Mouse (Mus musculus): ENCODE results near the gene Arntl2.

Arntl2 gene

GRCm38 (mm10) chr6:146781566-146781965 is 14.3 kb upstream of the Arntl2 start:
- no peak for DNase-seq (ENCODE audit: low spot score)

DNA sequence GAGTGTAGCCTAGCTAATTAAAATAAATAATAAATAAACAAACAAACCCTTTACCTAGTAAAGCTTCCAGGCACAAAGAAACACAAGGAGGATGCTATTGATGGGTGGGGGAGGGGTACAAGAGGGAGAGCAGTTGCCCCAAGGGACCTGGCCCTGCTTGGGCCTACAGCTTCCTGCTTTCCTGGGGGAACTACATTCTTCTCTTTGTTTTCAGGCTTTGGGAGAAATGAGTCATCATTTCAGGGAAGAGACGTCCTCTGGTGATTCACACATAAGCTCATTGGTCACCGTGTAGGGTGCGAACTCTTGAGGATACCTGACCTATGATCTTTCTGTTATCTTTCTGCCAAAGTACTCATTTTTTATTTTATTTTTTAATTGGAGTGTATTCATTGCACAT is 2.3 kb upstream of the Arntl2 start:
- DNase-seq (ENCODE audit: low spot score), result no peak

GRCm38 (mm10) chr6:146795166-146795923 is 510 bp upstream of the Arntl2 start:
- no peak for DNase-seq (ENCODE audit: low spot score)

DNA sequence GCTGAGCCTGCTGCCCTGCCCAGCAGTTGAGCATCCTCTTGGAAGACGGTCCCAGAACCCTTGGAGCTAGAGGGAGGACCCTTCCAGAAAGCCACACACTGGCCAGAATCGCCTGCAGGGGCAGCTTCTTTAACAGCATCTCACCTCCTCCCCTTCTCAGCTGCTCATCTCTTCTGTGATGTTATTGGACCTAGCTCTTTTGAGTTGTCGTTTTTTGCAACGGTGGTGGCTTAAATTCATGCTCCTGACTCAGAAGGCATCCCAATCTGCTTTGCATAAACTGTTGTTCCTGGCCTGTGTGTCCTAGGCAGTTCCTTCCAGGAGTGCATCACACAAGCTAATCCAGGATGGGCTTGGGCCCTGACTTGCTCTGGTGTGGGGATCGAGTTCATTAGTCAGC is 1.6 kb downstream of the Arntl2 start:
- DNase-seq (ENCODE audit: low spot score), result no peak

DNA sequence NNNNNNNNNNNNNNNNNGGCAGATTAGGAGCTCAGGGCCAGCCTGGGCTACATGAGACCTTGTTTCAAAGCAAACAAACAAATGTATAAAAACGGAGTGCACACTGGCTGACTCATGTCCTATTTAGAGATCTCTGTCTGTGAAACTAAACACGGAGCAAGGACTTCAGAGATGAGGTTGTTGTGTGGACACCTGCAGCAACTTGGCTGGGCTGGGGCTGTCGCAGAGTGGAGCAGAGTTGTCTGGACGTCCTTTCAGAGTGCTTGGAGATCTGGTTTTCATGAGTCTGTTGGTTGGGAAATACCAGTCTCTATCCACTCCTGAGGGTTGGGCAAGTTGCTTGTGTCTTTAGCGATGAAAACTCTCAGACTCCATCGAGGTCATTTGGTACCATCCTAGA is 14.1 kb downstream of the Arntl2 start:
- DNase-seq (ENCODE audit: low spot score), result no peak

- no peak for DNase-seq (ENCODE audit: low spot score)
Measured at GRCm38 (mm10) chr6:146813007-146813406, 17.2 kb downstream of the Arntl2 start.

GRCm38 (mm10) chr6:146820177-146820965 is 24.5 kb downstream of the Arntl2 start:
- DNase-seq (ENCODE audit: low spot score), result no peak

GRCm38 (mm10) chr6:146821958-146822357 is 26.1 kb downstream of the Arntl2 start:
- DNase-seq (ENCODE audit: low spot score), result no peak

GRCm38 (mm10) chr6:146824727-146825486 is 29.1 kb downstream of the Arntl2 start:
- DNase-seq (ENCODE audit: low spot score), result peak; percentile 58

GRCm38 (mm10) chr6:146825487-146825773 is 29.6 kb downstream of the Arntl2 start:
- DNase-seq (ENCODE audit: low spot score), result no peak

DNA sequence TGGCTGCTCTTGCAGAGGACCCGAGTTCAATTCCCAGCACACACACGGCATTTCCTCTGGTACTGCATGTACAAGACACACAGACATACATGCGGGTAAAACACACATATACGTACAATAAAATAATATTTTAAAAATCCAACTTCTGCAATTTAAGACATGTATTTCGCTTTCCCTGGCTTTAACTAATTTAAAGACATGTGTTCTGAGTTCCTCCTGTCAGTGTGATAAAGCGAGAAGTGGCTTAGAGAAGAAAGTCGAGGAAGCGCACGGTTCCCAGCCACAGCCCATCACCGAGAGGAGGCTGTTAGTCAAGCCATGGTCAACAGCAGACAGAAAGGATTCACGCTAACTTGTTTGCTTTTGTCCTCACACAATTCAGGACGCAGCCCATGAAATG is 35.5 kb downstream of the Arntl2 start:
- no peak for DNase-seq (ENCODE audit: low spot score)

DNA sequence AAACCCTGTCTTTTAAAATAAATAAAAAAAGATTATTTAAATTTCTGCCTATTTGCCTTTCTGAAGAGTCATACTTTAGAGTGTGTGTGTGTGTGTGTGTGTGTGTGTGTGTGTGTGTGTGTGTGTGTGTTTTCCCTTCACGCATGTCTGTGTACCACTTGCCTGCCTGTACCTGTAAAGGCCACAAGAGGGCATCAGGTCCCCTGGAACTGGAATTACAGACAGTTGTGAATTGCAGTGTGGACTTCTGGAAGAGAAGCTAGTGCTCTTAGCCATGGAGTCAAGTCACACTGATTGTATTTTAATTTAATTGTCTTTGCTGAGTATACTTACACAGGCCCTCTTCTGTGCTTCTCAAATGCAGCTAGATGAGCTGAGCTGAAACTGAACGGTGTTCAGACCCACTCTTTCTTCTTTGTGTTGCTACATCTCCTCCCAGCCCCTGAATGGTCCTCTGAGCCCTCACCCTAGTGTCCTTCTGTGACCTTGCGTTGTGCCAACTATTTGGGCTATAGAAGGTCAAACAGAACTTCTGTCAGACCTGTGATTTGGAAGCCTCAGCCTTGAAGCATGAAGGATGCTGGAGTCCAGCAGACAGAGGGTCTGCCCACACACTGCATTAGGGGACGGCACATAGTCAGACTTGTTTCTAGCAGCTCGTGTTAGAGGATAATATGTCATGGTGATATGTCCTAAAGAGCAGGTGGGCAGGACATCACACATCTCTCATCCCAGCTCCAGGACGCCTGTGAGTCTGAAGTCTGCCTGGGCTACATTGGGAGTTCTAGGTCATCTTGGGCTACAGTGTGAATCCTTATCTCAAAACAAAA is 37.8 kb downstream of the Arntl2 start:
- DNase-seq (ENCODE audit: low spot score), result peak; percentile 58

GRCm38 (mm10) chr6:146834342-146834741 is 38.5 kb downstream of the Arntl2 start:
- no peak for DNase-seq (ENCODE audit: low spot score)

DNA sequence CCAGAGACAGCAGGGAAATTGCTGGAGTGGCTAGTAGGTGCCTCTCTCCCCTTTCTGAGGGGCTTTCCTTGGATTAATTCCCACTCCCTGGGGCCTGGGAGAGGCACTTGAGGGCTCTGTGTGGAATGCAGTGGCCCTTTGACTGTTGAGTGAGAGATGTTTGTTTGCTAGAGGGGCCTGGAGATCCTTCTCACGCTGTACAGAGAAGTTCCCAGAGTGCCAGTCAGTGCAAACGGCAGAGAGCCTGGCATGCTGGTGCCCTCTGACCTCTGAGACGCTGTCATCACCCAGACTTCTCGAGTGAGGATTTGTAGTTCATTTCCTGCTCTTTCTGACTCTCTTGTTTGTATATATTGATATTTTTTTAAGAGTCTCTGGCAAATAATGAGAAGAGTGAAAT is 39.9 kb downstream of the Arntl2 start:
- no peak for DNase-seq (ENCODE audit: low spot score)

DNA sequence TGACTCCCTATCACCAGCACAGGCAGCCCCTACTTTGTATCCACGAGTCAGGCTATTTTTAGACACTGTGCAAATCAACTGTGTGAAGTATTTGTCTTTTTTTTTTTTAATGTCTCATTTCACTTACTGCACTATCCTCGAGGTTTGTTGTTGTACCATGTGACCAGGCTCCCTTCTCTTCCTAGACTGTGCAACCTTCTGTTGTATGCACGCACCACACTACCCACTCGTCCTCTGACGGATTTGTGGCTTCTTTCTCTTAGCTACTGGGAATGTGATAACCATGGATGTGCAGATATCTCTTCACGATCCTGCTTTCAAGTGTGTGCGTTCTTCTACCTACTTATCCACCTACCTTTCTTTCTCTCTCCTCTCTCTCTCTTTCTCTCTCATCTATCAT is 41.5 kb downstream of the Arntl2 start:
- no peak for DNase-seq (ENCODE audit: low spot score)

DNA sequence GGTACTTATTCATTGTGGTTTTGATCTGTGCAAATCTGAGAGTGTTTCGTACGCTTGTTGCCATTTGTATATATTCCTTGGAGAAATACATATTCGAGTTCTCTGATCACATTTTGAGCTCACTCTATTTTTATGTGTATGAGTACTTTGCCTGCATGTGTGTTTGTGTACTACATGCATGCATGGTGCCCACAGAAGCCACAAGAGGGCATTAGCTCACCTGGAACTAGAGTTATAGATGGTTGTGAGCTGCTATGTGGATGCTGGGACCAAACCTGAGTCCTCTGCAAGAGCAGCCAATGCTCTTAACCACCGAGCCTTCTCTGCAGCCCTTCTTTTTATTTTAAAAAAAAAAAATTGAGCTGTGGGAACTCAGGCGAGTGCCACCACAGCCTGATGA is 42.5 kb downstream of the Arntl2 start:
- DNase-seq (ENCODE audit: low spot score), result no peak

GRCm38 (mm10) chr6:146838863-146839262 is 43.0 kb downstream of the Arntl2 start:
- no peak for DNase-seq (ENCODE audit: low spot score)

- no peak for DNase-seq (ENCODE audit: low spot score)
Measured at GRCm38 (mm10) chr6:146844867-146845266, 49.0 kb downstream of the Arntl2 start.

- no peak for DNase-seq (ENCODE audit: low spot score)
Measured at GRCm38 (mm10) chr6:146845347-146845746, 49.5 kb downstream of the Arntl2 start.

DNA sequence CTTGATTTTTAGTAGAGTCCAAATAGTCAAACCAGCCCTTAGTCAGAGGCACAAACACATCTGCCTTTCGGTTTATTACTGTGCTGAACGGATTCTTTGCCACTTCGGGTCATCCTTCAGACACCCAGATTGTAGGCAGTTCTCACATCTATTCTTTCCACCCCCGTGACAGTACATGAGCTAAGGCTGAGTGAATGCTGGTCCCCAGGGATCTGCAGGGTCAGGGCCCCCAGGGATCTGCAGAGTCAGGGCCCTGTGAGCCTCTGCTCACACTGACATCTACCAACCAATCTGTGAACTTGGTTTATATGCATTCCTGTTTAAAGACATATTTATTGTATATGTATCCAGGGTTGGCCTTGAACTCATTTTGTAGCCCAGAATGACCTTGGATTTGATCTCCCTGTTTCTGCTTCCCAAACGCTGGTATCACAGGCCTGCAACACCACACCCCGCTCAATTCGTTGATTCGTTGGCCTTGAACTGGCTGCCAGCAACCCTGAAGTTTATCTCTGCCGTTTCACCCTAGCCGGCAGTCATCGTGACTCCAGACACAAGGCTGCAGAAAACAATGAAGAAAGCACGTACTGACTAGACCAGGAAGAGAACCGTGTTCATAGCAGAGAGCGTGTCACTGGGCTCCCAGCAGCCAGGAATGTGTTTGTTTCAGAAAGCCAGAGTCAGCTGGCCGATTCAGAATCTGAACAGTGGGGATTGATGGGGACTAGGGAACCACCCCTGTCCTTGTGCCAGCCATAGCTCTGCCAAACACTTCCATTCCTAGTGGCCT is 50.3 kb downstream of the Arntl2 start:
- no peak for DNase-seq (ENCODE audit: low spot score)

GRCm38 (mm10) chr6:146847402-146847801 is 51.5 kb downstream of the Arntl2 start:
- DNase-seq (ENCODE audit: low spot score), result no peak
